Mouse (Mus musculus): ENCODE measurements around the gene Rpl37a. TPM values are rescaled to one million over a fixed set of nuclear protein-coding genes. Genes with fewer than 3 reads are reported as not detected.

Rpl37a gene
- total RNA-seq (2023) = 650 and 662 TPM in 2 replicates

DNA sequence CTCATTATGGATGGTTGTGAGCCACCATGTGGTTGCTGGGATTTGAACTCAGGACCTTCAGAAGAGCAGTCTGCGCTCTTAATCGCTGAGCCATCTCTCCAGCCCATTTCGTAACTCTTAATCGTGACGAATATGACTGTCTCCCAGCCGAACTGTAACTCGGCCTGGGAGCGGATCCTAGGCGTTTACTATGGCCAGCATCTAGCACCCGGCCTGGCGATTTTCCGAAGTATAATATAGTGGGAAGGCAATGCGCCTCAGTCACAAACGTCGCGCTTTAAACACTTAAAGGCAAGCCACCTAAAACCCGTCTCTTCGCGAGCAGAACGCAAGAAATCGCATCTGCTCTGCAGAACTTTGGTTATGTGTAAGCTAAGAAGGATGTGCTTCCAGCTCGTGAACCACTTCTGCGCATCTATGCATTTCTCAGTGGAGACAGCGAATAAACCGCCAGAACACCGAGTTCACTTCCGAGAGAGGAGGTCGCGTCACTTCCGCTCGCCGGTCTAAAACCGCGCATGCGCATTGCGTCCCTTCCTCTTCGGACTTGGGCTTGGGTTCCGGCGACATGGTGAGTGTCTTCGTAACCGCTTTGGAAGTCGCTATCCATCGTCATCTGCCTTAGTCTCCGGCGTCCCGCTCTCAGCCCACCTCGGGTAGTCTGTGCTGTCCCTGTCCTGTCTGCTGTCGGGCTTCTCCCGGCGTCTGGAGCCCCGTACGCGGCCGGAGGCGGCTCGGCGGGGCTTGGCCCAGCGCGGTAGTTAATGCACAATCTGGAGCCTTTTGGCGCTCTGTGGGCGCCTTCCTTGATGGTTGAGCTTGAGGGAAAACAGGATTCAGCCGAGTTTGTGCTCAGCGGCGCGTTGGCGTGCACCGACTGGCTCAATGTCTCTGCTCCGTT is at the start of gene Rpl37a:
Gene Rpl37a, plus strand, starts transcription at position 538 of the 901 bp plus-strand sequence.

DNA sequence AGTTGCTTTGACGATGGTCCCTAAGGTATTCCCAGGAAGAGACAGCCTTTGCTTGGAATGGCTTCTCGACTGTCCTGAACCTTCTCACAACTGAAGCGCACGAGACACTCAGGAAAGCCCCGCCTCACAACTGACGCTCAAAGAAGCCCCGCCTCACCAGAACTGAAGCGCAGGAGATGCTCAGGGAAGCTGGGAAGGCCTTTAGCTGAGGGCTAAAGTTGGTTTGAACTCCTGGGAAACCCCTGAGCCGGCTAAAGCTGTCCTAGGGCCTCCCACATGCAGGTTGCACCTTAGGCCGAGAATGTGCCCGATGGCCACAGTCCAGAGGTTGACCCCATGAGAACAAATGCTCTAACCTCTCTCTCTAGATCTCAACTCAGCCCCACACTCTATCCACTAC is 10.6 kb upstream of the Rpl37a start, which contains the start of gene Ankar:
Gene Ankar, minus strand, starts transcription at position 101 of the 400 bp plus-strand sequence.

Other genes with a start within 250 kb of the Rpl37a start
- 0.09 TPM in 1 of 2 replicates, not detected in the other for gene March4, start 174.4 kb upstream of the Rpl37a start, total RNA-seq (2023)
- gene Smarcal1, start 128.0 kb upstream of the Rpl37a start, total RNA-seq (2023) = 18.0 and 21.5 TPM in 2 replicates
- not detected in 2 replicates for gene Ankar, start 10.7 kb upstream of the Rpl37a start, total RNA-seq (2023)
- gene Igfbp2, start 113.2 kb downstream of the Rpl37a start, total RNA-seq (2023) = not detected in 2 replicates
- 0.23 and 0.73 TPM in 2 replicates for gene Igfbp5, start 163.6 kb downstream of the Rpl37a start, total RNA-seq (2023)